Mouse (Mus musculus) small intestine, adult 2 months (tissue): ENCODE measurements around the gene Cers2. TPM values are rescaled to one million over a fixed set of nuclear protein-coding genes. Genes with fewer than 3 reads are reported as not detected.
"Not testable (repeated sequence)": the region's sequence is repeated elsewhere in the genome, so short reads cannot be mapped to it uniquely, and the experiment has no call there.

ENCODE experiments used
- H3K27ac ChIP-seq: fragments of 200-500 bp; 2 replicates; pipeline ENCODE4 v1.5.1; 2012; ENCODE audit warnings: low read depth, low read length, control low read depth, inconsistent platforms; ENCODE audit not compliant: insufficient read depth
- H3K27me3 ChIP-seq: fragments of 200-500 bp; 2 replicates; pipeline ENCODE4 v1.6.1; 2012; ENCODE audit warnings: mild to moderate bottlenecking, moderate library complexity, low read length, inconsistent platforms; ENCODE audit not compliant: control insufficient read depth, insufficient read depth
- H3K36me3 ChIP-seq: fragments of 200-500 bp; 2 replicates; pipeline ENCODE4 v1.6.1; 2012; ENCODE audit warnings: mild to moderate bottlenecking, low read length, control low read depth, inconsistent platforms; ENCODE audit not compliant: control insufficient read depth, insufficient read depth
- H3K4me1 ChIP-seq: fragments of 200-500 bp; 2 replicates; pipeline ENCODE4 v1.6.1; 2012; ENCODE audit warnings: low read length, inconsistent platforms, mixed read lengths; ENCODE audit not compliant: control insufficient read depth, insufficient read depth, insufficient read length
- H3K4me3 ChIP-seq: fragments of 200-500 bp; 2 replicates; pipeline ENCODE4 v1.5.1; 2012; ENCODE audit warnings: low read depth, mild to moderate bottlenecking, control low read depth, inconsistent platforms, low read length, moderate library complexity
- CTCF ChIP-seq: fragments of 200-500 bp; IDR thresholded peaks from 2 replicates; pipeline ENCODE4 v1.5.1; 2012; ENCODE audit warnings: low read depth, mild to moderate bottlenecking, control low read depth, inconsistent platforms, low read length, moderate library complexity, mixed read lengths; ENCODE audit not compliant: insufficient replicate concordance, insufficient read length; ENCODE audit errors: extremely low read depth
- POLR2A ChIP-seq: fragments of 200-500 bp; IDR thresholded peaks from 2 replicates; pipeline ENCODE4 v1.6.1; 2012; ENCODE audit warnings: low read depth, mild to moderate bottlenecking, control low read depth, inconsistent platforms, low read length, moderate library complexity
- WGBS: fragments of 180-500 bp; shearing (Covaris S2); methylation state at CpG from one replicate; pipeline ENCODE4 v1.1.7; 2018; 5-methylcytosine and 5-hydroxymethylcytosine counted together
- polyA plus RNA-seq: library from polyadenylated mRNA; depleted of rRNA; stranded (reverse); fragments of >200 nt; gene quantifications from 2 replicates; pipeline ENCODE4 v1.2.3, GENCODE M21; 2012; rRNA removed

Cers2 gene
- polyA plus RNA-seq, 1 experiment, result 84.0 TPM

DNA sequence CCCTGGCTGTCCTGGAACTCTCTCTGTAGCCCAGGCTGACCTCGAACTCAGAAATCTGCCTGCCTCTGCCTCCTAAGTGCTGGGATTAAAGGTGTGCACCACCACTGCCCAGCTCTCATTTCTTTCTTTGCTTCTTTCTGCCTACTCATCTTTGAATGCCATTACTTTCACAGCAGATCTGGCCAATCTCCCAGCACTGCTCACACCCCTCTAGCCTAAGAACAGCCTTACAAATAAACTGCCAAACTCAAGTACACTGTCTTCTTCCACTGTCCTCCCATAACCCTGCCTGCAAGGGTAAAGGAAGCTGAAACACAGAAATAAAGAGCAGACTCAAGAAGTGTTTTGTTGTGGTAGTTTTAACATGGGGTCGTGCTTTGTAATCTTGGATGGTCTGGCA lies 43.2 kb downstream of the Cers2 start:
- H3K36me3 ChIP-seq, result peaks cover 6% of the 10 kb centered on the region
- H3K4me3 ChIP-seq, result no peak overlapping the region
- H3K27ac ChIP-seq, result no peak overlapping the region
- no peaks in the 10 kb centered on the region for H3K27me3 ChIP-seq
- TF ChIP-seq CTCF, result no peak
- no peak for TF ChIP-seq POLR2A
- H3K4me1 ChIP-seq, result no peaks in the 10 kb centered on the region
- WGBS, result 94% methylated on average over 2 of the region's 2 CpGs

GRCm38 (mm10) chr3:95360276-95360675 lies 45.7 kb downstream of the Cers2 start:
- H3K36me3 ChIP-seq, H3K4me3 ChIP-seq, H3K27ac ChIP-seq, H3K4me1 ChIP-seq, H3K27me3 ChIP-seq: not testable (repeated sequence)
- WGBS, result 73% methylated on average over 3 of the region's 3 CpGs

DNA sequence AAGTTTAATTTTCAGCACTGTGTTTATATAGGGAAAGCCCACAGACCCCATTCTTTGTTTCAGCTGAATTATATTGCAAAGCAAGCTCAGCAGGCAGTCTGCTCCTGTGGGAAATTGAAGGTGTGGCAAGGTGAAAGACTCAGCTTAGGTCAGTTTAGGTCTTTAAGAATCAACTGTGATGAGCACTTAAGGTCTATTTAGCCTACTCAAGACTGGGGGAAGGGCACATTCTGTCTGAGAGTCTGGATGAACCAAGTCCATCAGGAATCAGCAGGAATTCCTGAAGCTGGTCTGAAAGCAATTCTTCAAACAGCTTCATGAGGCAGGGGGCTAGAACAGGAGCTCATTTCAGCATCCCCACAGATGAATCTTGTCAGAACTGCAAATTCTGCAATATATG lies 55.5 kb downstream of the Cers2 start:
- Histone ChIP-seq H3K4me3 (no peak overlapping the region), H3K27ac (no peak overlapping the region), H3K4me1 (no peaks in the 10 kb centered on the region), H3K36me3 (no peaks in the 10 kb centered on the region), H3K27me3 (no peaks in the 10 kb centered on the region)
- no peak for TF ChIP-seq POLR2A
- TF ChIP-seq CTCF, result no peak

Other genes starting within 250 kb of the Cers2 start
- 6.7 and 14.9 TPM in 2 replicates for gene Pip5k1a, start 207.9 kb upstream of the Cers2 start, polyA plus RNA-seq
- 27.4 and 63.8 TPM in 2 replicates for gene Vps72, start 203.8 kb upstream of the Cers2 start, polyA plus RNA-seq
- 0.62 and 0.84 TPM in 2 replicates for gene Tmod4, start 190.3 kb upstream of the Cers2 start, polyA plus RNA-seq
- gene Scnm1, start 180.8 kb upstream of the Cers2 start, polyA plus RNA-seq, result 15.3 and 34.3 TPM in 2 replicates
- gene Lysmd1, start 180.7 kb upstream of the Cers2 start, polyA plus RNA-seq, result 1.8 and 5.0 TPM in 2 replicates
- gene Tnfaip8l2, start 172.4 kb upstream of the Cers2 start, polyA plus RNA-seq, result 8.6 and 52.3 TPM in 2 replicates
- gene Sema6c, start 154.3 kb upstream of the Cers2 start, polyA plus RNA-seq, result 2.1 and 4.6 TPM in 2 replicates
- 2.9 and 7.4 TPM in 2 replicates for gene Gabpb2, start 96.9 kb upstream of the Cers2 start, polyA plus RNA-seq
- 26.1 and 41.6 TPM in 2 replicates for gene Cdc42se1, start 86.1 kb upstream of the Cers2 start, polyA plus RNA-seq
- 13.1 and 14.0 TPM in 2 replicates for gene Mllt11, start 82.6 kb upstream of the Cers2 start, polyA plus RNA-seq
- gene Gm128, start 73.2 kb upstream of the Cers2 start, polyA plus RNA-seq, result 0.13 and 0.18 TPM in 2 replicates
- gene Bnipl, start 63.6 kb upstream of the Cers2 start, polyA plus RNA-seq, result 0.16 and 0.58 TPM in 2 replicates
- gene Mindy1, start 33.4 kb upstream of the Cers2 start, polyA plus RNA-seq, result 58.5 and 89.2 TPM in 2 replicates
- 4.4 and 11.5 TPM in 2 replicates for gene Prune1, start 32.7 kb upstream of the Cers2 start, polyA plus RNA-seq
- gene Anxa9, start 7.6 kb upstream of the Cers2 start, polyA plus RNA-seq, result 0.52 and 0.65 TPM in 2 replicates
- gene Setdb1, start 42.4 kb downstream of the Cers2 start, polyA plus RNA-seq, result 3.3 and 5.3 TPM in 2 replicates
- not detected in 2 replicates for gene 4930558C23Rik, start 88.0 kb downstream of the Cers2 start, polyA plus RNA-seq
- gene Arnt, start 119.6 kb downstream of the Cers2 start, polyA plus RNA-seq, result 11.7 and 29.5 TPM in 2 replicates
- 0.81 and 0.85 TPM in 2 replicates for gene Ctsk, start 184.5 kb downstream of the Cers2 start, polyA plus RNA-seq
- 11.4 and 26.7 TPM in 2 replicates for gene Ctss, start 212.0 kb downstream of the Cers2 start, polyA plus RNA-seq
- not detected in 2 replicates for gene Hormad1, start 244.9 kb downstream of the Cers2 start, polyA plus RNA-seq